Mouse (Mus musculus): Measurements from ENCODE around the gene Foxo3.

Gene Foxo3

DNA sequence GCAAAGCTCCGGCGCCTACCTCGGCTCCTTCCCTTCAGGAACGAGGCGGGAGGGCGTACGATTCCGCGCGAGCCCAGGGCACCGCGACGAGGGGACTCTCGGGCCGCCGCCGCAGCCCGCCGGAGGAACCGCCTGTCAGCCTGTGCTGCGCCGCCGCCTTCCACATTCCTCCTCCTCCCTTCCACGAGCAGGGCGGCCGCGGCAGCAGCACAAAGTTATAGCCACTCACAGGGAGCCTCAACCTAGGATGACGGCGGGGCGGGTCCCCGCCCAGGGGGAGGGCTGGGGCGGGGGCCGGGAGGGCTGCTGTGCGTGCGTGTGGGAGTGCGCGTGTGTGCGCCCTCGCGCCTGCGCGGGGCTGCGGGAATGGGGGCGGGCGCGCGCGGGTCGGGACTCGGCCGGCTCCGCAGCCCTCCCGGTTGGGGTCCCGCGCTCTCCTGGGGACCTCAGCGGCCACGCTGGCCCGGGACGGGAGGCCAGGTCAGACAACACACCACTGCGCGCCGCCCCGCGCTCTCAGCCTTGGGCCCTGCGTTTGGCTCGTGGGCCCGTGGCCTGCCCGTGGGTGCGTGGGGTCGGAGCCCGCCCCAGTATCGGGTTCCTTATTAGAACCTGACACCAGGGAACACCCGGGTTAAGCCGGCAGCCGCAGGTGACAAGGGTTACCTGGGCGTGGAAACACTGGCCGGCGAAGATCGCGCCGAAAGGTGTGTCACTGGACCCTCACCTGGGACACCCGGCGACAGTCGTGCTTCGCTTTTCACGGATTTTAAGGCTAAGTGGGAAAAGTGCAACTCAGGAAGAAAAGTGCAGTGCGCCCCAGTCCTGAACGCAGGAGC lies at the start of gene Foxo3:
TSS of gene Foxo3 (minus strand) at position 249 of the 839 bp plus-strand sequence.
- DNase-seq (ENCODE audit: low spot score in 2 of 2), result peak; percentile 90 to 91

DNA sequence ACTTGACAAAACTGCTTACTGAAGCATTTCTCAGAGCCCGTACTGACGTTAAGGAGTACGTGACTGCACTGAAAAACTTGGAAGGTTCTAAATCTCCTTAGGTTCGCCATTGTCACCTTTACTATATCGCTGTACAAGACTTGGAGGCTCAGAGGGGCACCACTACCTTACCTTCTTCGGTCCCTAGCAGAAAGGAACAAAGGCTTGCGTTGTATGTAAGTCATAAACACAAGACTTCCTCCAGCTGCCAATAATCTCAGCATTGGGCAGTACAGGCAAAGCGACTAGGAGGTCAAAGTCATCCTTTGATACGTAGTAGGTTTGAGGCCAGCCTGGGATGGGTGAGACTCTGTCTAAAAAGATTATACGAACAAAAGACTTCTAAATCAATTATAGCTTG lies 48.8 kb upstream of the Foxo3 start:
- no peak for DNase-seq (ENCODE audit: low spot score in 2 of 2)

DNA sequence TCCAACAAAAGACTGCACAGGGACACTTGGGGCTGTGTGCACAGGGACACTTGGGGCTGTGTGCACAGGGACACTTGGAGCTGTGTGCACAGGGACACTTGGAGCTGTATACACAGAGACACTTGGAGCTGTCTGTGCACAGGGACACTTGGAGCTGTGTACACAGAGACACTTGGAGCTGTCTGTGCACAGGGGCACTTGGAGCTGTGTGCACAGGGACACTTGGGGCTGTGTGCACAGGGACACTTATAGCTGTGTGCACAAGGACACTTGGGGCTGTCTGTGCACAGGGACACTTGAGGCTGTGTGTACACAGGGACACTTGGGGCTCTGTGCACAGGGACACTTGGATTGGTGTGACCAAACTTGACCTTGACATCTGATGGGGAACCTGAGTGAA lies 47.4 kb upstream of the Foxo3 start:
- no peak for DNase-seq (ENCODE audit: low spot score in 2 of 2)

DNA sequence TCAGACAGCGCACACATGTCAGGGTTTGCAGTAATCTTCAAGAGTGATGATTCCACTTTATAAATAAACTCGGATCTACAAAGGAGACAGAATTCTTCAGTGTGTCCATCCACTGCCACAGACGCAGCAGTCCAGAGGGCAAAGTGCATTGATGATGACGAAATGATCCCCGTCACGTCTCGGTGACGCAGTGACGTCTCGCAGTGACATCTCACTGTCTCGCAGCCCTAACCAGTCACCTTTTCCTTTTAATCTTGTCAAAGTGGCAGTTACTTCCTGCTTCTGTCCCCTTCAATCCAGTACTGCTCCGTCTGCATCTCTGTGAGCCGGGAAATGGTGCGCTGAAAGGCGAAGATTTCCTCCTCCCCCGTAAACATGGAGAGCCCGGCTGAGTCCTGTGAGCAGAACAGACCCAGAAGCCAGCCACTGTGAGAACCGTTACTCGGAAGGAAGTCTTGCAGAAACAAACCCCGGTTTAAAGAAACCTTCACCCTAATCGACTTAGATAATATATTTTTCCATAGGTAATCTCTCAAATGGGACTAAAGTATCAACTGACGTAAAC lies 36.7 kb upstream of the Foxo3 start:
- DNase-seq (ENCODE audit: low spot score in 2 of 2), result no peak

DNA sequence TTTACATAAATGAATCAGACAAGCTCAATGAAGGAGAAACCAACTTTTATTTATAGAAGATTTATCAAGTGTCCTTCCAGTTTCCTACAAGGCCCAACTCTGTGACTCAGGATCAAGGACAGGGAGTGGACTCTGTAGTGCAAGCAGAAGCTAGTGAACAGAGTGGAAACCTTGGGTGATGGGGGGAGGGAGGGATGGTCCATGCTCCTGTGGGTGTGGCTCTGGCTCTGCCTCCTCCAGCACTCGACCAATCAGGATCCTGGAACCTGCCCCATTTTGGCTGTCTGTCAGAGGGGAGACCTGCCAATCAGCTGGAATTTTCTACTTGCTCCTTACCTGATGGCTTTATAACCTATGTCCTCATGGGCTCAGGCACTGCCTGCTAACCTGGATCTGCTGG lies 36.0 kb upstream of the Foxo3 start:
- DNase-seq (ENCODE audit: low spot score in 2 of 2), result no peak

DNA sequence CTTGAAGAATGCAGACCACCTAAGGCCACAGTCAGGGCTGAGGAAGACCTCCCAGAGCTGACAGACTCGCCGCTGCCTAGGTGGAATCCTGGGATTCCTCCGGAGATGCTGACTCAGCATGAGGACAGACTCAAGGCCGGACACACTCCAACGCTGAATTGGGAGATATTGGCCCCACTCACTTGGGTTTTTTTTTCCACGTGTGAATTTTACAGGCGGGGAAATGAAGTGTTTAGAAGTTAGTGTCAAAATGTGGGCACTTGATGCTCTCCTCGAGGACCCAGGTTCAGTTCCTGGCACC lies 32.1 kb upstream of the Foxo3 start:
- no peak for DNase-seq (ENCODE audit: low spot score in 2 of 2)

DNA sequence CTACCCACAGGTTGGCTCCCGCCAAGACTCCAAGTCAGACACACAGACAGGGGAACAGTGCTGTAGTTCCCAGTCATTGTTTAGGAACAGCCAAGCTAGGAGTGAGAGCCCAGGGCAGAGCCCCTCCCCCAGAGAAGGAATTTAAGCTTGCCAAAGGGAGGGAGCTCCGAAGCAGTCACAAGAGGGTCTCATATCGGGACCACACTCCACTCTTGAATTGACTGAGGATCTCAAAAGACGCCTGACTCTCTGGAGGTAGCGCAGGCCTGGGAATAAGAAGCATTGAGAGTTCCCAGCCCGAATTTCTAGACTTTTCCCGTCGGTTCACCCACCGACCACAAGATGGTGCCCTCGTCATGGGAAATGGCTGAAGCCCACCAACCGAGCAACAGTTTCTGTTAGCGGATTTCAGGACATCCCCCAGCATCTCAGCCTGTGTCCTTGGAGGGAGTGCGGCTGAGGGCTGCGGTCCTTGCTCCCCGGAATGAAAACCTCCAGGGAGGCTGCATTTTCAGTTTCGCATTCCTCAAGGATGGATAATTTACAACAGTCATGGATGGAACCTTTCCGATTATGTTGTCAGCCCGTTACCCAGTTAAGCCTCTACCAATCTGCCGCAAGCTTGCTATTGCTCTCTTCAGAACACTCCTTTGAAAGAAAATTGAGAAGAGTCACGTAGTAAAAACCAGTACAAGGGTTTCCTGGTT lies 31.6 kb upstream of the Foxo3 start:
- DNase-seq (ENCODE audit: low spot score in 2 of 2), result peak; percentile 35 to 67

DNA sequence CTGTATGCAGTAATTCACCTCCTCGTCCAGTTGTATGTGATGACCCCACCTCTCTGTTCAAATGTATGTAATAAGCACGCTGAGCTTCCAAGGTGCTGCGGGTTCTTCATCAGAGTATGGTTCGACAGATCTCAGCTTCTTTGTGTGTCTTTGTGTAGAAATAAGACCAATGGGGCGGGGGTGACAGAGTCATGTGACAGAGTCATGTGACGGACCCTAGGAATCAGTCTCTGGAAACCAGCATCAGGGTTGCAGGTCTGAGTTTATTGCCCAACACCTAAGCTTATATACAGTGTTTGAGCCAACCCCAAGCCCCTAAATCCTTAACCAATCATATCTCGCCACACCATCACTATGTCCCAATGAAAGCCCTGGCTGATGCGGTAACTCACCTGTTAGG lies 29.9 kb upstream of the Foxo3 start:
- DNase-seq (ENCODE audit: low spot score in 2 of 2), result no peak

DNA sequence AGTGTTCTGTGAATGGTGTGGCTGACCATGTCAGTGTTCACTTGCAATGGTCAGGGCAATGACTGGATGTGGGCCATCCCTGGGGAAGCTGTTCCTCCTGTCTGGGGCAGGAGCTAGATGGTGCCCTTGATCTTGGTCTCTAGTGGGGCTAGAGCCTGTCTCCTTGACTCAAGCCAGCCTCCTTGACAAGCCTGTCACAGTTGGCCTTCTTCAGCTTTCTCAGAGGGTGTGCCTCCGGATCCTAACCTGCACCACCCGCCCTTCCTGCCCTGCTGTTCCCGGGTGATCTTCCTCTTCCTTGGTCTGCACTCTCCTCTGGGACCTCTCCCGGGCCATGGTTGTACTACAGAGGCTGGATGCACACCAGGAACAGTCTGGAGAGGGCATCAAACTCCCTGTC lies 24.2 kb upstream of the Foxo3 start:
- DNase-seq (ENCODE audit: low spot score in 2 of 2), result no peak

DNA sequence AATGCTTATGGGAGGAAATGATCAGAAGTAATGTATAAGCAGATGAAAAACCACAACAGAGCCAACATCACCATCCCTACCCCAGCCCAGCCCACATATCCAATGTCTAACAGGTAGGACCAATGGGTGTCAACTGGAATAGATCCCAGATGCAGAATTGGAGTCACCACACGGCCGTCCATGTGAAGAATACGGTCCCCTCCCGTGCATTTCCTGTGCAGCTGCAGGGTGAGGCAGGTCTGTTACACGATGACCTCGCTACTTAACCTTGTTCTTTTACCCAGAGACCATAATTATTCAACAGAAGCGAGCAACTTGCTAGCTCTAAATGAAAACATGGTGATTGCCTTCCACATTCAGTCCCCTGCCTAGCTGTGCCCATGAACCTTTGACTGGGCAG lies 23.4 kb upstream of the Foxo3 start:
- DNase-seq (ENCODE audit: low spot score in 2 of 2), result no peak

DNA sequence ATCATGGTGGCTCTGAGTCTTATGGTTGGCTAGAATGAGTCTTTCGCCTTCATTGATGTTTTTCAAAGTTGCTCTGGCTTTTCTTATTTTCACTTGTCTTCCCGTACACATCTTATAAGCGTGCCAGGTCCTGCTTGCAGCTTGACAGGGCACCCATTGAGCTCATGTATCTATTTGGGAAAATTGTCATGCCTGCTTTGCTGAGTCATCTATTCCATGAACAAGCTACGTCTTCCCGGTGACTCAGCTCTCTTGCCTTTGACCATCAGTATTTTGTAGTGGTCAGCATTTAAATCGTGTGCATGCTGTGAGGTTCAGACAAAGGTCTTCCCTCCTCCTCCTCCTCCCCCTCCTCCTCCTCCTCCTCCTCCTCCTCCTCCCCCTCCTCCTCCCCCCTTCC lies 22.9 kb upstream of the Foxo3 start:
- no peak for DNase-seq (ENCODE audit: low spot score in 2 of 2)

DNA sequence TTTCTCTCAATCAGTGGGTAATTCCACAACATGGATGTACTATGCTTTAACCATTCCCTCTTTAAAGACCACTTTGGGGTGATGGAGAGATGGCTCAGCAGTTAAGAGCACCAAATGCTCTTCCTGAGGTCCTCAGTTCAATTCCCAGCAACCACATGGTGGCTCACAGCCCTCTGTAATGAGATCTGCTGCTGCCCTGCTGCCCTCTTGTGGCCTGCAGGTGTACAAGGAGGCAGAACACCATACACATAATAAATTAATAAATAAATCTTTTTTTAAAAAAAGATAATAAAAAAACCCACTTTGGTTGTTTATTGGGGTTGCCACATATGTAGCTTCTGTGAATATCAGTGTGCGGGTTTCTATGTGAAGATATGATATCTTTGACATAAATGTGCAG lies 21.4 kb upstream of the Foxo3 start:
- peak in 1 of 2 experiments; percentile 38 for DNase-seq (ENCODE audit: low spot score in 2 of 2)

DNA sequence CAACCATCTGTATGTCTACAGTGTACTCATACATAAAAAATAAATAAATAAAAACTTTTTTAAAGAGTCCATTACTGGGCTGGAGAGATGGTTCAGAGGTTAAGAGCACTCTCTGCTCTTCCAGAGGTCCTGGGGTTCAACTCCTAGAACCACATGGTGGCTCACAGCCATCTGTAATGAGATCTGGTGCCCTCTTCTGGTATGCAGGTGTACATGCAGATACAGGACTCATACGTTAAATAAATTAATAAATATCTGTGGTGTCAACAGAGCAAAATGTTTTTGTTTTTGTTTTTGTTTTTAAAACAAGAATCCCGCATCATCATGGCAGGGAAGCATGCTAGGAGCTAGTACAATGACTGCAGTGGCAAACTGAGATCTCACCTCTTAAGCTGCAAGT lies 20.6 kb upstream of the Foxo3 start:
- no peak for DNase-seq (ENCODE audit: low spot score in 2 of 2)

DNA sequence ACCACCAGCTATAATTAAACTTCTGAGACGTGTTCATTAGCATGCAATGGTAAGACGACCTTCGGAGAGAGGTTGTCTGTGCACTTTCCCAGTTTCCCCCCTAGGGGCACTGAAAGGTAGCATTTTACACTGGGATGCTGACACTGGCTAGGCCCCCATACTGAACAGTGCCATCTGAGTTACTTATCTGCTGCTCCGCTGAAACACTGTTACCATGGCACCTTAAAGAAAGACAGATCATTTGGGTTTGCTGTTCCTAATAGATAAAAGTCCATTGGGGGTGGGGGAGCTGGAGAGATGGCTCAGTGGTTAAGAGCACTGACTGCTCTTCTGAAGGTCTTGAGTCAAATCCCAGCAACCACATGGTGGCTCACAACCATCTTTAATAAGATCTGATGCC lies 20.0 kb upstream of the Foxo3 start:
- DNase-seq (ENCODE audit: low spot score in 2 of 2), result no peak

DNA sequence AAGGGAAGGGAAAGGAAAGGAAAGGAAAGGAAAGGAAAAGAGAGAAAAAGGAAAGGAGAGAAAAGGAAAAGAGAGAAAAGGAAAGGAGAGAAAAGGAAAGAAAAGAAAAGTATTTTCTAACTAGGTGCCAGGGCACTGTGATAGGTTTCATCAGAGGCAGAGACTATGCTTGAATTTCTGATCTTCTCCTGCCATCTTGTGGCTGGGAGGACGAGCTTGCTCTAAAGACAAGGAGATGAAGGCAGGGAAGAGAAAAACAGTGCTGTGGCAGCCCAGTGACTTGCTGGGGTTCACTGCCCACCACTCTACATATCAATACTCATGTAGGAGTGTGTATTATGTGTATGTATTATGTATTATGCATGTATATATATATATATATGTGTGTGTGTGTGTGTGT lies 18.5 kb upstream of the Foxo3 start:
- no peak for DNase-seq (ENCODE audit: low spot score in 2 of 2)

DNA sequence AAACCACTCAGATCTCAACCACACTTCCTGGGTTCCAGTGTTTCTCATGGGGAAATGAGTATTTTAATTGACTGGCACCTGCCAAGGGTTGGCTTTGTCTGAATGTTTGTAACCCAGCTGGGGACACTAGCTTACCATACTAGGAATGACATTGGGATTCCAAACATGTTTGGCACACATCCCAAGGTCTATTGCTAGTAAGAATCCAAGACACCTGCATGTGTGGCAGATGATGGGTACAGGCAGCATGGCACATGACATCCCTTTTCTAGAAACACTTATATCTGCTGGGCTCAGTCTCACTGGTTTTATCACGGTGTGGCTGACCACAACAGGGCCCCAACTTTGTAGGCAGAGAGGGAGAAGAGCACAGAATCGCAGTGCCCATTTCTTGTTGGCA lies 17.8 kb upstream of the Foxo3 start:
- DNase-seq (ENCODE audit: low spot score in 2 of 2), result no peak

DNA sequence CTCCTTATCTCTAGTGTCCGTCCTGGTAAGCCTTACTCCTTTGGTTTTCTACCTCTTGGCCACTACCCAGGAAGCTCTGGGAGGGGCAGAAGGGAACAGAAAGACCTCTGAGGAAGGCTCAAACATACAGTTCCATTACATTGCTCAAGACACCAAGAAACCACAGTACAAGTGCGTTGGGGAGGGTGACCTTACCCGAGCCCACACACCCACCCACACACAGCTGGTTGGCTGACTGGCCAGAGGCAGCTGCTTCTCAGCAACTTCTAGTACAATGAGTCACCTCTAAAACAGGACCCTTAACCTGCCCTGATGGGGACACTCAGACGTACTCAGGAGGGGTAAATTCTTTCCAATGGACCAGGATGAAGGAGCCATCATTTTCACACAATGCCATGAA lies 17.3 kb upstream of the Foxo3 start:
- DNase-seq (ENCODE audit: low spot score in 2 of 2), result no peak

DNA sequence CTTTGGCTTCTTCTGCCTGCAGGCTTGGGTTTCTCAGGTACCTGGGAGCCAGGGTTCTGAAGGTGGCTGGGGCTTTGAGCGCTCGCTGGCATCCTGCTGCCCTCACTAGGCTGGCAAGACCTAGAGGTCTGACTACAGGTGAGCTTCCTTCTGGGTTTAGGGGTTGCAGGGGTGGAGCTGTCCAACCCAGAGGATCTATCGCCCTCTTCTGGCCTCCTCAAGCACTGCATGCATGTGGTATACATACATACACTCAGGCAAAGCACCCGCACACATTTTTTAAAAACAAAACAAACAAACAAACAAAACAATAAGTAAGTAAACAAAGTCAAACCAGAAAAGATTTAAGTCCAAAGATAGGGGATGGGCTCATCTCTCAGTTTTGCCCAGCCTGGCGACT lies 14.8 kb upstream of the Foxo3 start:
- peak; percentile 68 to 88 for DNase-seq (ENCODE audit: low spot score in 2 of 2)

DNA sequence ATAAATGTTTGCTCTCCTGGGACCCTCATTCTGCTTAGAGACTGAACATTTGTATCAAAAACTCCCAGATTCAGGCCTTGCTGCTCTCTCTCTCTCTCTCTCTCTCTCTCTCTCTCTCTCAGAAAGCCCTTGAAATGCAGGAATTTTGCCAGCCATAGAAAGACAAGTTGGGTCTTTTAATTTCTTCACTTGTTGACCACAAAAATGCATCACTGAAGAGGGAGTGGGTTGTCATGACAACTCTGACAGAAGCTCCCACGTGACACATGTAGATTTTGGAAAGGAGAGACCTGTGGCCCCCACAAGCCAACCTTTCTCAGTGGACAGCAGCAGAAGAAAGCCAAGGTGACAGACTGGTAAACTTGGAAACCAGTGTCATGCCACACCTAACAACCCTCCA lies 11.1 kb upstream of the Foxo3 start:
- no peak for DNase-seq (ENCODE audit: low spot score in 2 of 2)

DNA sequence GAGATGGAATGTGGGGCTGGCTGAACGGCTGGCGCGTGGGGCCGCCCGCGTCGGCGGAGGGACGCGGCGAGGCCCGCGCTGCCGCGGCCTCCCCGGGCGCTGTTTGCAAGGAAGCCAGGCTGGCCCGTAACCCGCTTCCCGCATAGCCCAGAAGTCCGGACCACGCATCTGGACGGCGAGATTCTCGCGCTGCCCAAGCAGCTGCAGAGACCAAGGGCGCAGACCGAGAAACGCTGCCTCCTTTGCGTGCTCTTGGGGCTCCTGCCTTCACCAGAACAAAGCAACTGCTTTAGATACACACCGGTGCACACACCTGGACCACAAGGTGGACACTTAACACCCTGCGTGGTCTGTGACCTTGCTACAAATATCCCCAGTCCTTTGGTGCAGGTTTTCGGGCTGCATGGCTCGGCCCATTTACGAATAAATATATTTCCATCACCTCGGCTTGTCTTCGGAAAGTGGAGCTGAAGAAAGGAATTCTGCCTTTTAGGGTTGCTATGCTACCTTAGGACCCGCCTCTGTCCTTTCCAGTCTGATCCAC lies 1.8 kb upstream of the Foxo3 start:
- no peak for DNase-seq (ENCODE audit: low spot score in 2 of 2)

DNA sequence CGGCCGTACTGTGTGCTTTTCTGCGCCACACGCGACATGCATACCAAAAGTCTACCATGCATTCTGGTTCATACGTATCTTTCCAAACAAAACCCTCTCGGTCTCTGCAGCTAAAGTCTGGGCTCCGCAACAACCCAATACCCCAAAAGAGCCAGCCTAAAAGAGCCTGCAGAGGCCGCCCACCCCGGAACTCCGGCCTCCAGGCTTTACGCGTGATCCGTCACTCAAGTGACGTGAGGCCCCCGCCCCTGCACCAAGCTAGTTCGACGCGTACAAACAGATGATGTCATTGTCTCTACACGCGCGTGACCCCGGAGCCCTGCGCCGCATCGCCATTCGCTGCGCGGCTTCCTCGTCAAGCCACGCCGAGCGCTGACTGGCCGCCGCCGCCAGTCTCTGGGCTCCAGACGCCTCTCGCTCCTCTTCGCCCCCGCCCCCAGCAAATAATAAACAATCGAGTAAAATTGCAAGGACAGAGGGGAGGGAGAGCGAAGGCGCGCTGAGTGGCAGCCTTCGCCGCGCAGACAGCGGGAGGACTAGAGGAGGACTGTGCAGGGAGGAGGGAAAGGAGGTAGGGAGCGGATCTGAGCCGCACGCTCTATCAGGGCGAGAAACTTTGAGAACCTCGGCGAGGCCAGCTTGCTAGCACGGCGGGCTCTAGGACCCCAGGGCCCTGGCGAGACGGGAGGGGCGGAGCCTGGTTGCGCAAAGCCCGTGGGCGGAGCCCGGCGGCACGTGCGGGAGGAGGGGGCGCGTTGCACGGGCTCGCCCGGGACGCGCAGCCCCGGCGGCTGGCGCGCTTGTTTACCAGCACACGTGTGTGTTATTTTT lies 1.1 kb upstream of the Foxo3 start:
- DNase-seq (ENCODE audit: low spot score in 2 of 2), result peak; percentile 92 to 97

DNA sequence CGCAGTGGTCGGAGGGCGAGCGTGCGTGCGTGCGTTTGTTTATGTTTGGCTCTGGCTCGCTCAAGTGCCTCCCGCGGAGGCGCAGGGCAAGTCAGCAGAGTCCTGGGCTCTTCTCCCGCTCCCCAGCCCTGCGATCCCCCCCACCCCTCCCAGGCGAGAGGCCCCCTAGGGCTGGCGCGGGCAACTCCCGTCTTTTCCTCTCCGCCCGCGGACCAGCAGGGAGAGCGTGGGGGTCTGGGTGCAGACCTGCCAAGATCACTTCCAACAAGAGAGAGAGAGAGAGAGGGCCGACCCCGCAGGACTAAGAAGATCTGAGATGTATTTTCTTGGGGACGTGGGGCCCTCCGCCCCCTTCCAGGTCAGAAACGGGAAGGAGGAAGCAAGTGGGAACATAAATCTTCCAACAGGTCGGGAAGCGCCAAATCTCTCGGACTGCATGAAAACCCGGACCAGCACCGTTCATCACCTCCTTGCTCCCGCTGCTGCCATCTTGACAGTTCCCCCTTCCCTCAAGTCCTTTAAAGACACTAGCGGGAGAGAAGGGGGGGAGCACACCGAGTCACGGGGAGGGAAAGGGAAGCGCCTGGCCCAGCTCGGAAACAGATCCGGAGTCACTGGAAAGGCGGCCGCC lies 569 bp downstream of the Foxo3 start:
- peak in 1 of 2 experiments; percentile 56 for DNase-seq (ENCODE audit: low spot score in 2 of 2)

Data from spleen, postnatal 10 days (tissue).